Mouse (Mus musculus) MEL (cell line): ENCODE results near the gene Mtmr11. TPM values are rescaled to one million over a fixed set of nuclear protein-coding genes. Genes with fewer than 3 reads are reported as not detected.

Experiments used
- DNase-seq: peaks from one replicate; pipeline ENCODE4 v3.0.0; 2011; ENCODE audit warnings: low read depth, low spot score
- H3K27ac ChIP-seq: 2 replicates; pipeline ENCODE4 v1.5.1; 2012; ENCODE audit warnings: low read depth, mild to moderate bottlenecking, control low read depth, low read length, moderate library complexity; ENCODE audit not compliant: control insufficient read depth
- H3K27me3 ChIP-seq, 2 experiments: fragments of 150-350 bp in 1 of 2; sonication (generic) in 1 of 2; 2 replicates each; pipeline ENCODE4 v1.6.1; 2012; ENCODE audit warnings: low read length in 2 of 2, mild to moderate bottlenecking in 2 of 2, improper control_type of control experiment in 1 of 2, moderate library complexity in 1 of 2; ENCODE audit not compliant: insufficient read depth in 2 of 2, control insufficient read depth in 1 of 2
- H3K36me3 ChIP-seq, 2 experiments: 2 replicates each; pipeline ENCODE4 v1.6.1; 2012 to 2014; ENCODE audit warnings: low read length in 2 of 2, improper control_type of control experiment in 1 of 2, inconsistent platforms in 1 of 2, mild to moderate bottlenecking in 1 of 2; ENCODE audit not compliant: insufficient read depth in 2 of 2, control insufficient read depth in 1 of 2
- H3K4me1 ChIP-seq, 2 experiments: fragments of 150-350 bp in 1 of 2; sonication (generic) in 1 of 2; 2 replicates each; pipeline ENCODE4 v1.6.1; 2012; ENCODE audit warnings: low read length in 2 of 2, improper control_type of control experiment in 1 of 2, mild to moderate bottlenecking in 1 of 2; ENCODE audit not compliant: insufficient read depth in 2 of 2, control insufficient read depth in 1 of 2
- H3K4me3 ChIP-seq, 2 experiments: fragments of 150-350 bp in 1 of 2; sonication (generic) in 1 of 2; 2 replicates each; pipeline ENCODE4 v1.5.1; 2012; ENCODE audit warnings: low read depth in 2 of 2, low read length in 2 of 2, mild to moderate bottlenecking in 2 of 2, moderate library complexity in 2 of 2, control low read depth in 1 of 2, improper control_type of control experiment in 1 of 2; ENCODE audit not compliant: control insufficient read depth in 1 of 2, insufficient read depth in 1 of 2
- H3K79me2 ChIP-seq: 2 replicates; pipeline ENCODE4 v1.6.1; 2012; ENCODE audit warnings: mild to moderate bottlenecking, low read length, moderate library complexity; ENCODE audit not compliant: control insufficient read depth, poor library complexity, insufficient read depth
- H3K9ac ChIP-seq: 2 replicates; pipeline ENCODE4 v1.6.1; 2012; ENCODE audit warnings: low read depth, mild to moderate bottlenecking, control low read depth, low read length, moderate library complexity; ENCODE audit not compliant: control insufficient read depth, poor library complexity, severe bottlenecking
- H3K9me3 ChIP-seq: fragments of 150-350 bp; sonication (generic); replicated peaks from 2 replicates; pipeline ENCODE4 v1.6.1; 2012; ENCODE audit warnings: mild to moderate bottlenecking, low read length, improper control_type of control experiment, moderate library complexity; ENCODE audit not compliant: insufficient read depth
- BHLHE40 ChIP-seq: IDR thresholded peaks from 2 replicates; pipeline ENCODE4 v1.6.1; 2012; ENCODE audit warnings: low read depth, mild to moderate bottlenecking, inconsistent platforms, low read length, improper control_type of control experiment, borderline replicate concordance
- CTCF ChIP-seq, 3 experiments: IDR thresholded peaks in 2 of 3; conservative IDR thresholded peaks in 1 of 3; 2 replicates each; pipeline ENCODE4 v1.5.1; 2011 to 2012; ENCODE audit warnings: low read length in 3 of 3, low read depth in 2 of 3, mild to moderate bottlenecking in 2 of 3, improper control_type of control experiment in 1 of 3, inconsistent platforms in 1 of 3, mixed read lengths in 1 of 3, moderate library complexity in 1 of 3; ENCODE audit not compliant: control insufficient read depth in 1 of 3, insufficient read depth in 1 of 3, poor library complexity in 1 of 3, severe bottlenecking in 1 of 3
- E2F4 ChIP-seq: IDR thresholded peaks from 2 replicates; pipeline ENCODE4 v1.6.1; 2011; ENCODE audit warnings: low read depth, low read length, improper control_type of control experiment, borderline replicate concordance
- ELF1 ChIP-seq: IDR thresholded peaks from 2 replicates; pipeline ENCODE4 v1.6.1; 2014; ENCODE audit warnings: low read depth, mild to moderate bottlenecking, inconsistent platforms, low read length, improper control_type of control experiment, moderate library complexity
- EP300 ChIP-seq, 2 experiments: IDR thresholded peaks; 2 replicates each; pipeline ENCODE4 v1.6.1; 2011; ENCODE audit warnings: improper control_type of control experiment in 2 of 2, low read length in 2 of 2, low read depth in 1 of 2, mild to moderate bottlenecking in 1 of 2
- ETS1 ChIP-seq: IDR thresholded peaks from 2 replicates; pipeline ENCODE4 v1.6.1; 2012; ENCODE audit warnings: low read depth, mild to moderate bottlenecking, inconsistent platforms, low read length, improper control_type of control experiment, moderate library complexity
- GABPA ChIP-seq: IDR thresholded peaks from 2 replicates; pipeline ENCODE4 v1.6.1; 2012; ENCODE audit warnings: low read depth, mild to moderate bottlenecking, inconsistent platforms, low read length, improper control_type of control experiment, moderate library complexity
- GATA1 ChIP-seq: IDR thresholded peaks from 2 replicates; pipeline ENCODE4 v1.6.1; 2011; ENCODE audit warnings: low read depth, low read length, improper control_type of control experiment
- JUND ChIP-seq: IDR thresholded peaks from 2 replicates; pipeline ENCODE4 v1.6.1; 2011; ENCODE audit warnings: low read depth, mild to moderate bottlenecking, improper control_type of control experiment, low read length
- MAX ChIP-seq: IDR thresholded peaks from 2 replicates; pipeline ENCODE4 v1.6.1; 2011; ENCODE audit warnings: low read length, improper control_type of control experiment
- MAZ ChIP-seq: IDR thresholded peaks from 2 replicates; pipeline ENCODE4 v1.6.1; 2012; ENCODE audit warnings: low read depth, mild to moderate bottlenecking, inconsistent platforms, low read length, improper control_type of control experiment
- MEF2A ChIP-seq: IDR thresholded peaks from 2 replicates; pipeline ENCODE4 v1.6.1; 2014; ENCODE audit warnings: low read depth, mild to moderate bottlenecking, inconsistent platforms, low read length, improper control_type of control experiment; ENCODE audit not compliant: poor library complexity, insufficient replicate concordance, severe bottlenecking; ENCODE audit errors: extremely low read depth
- MYC ChIP-seq: IDR thresholded peaks from 2 replicates; pipeline ENCODE4 v1.6.1; 2011; ENCODE audit warnings: low read depth, mild to moderate bottlenecking, low read length, improper control_type of control experiment, moderate library complexity
- NELFE ChIP-seq: IDR thresholded peaks from 2 replicates; pipeline ENCODE4 v1.6.1; 2011; ENCODE audit warnings: low read depth, low read length, improper control_type of control experiment
- POLR2A ChIP-seq, 2 experiments: IDR thresholded peaks; 2 replicates each; pipeline ENCODE4 v1.6.1; 2011 to 2012; ENCODE audit warnings: low read length in 2 of 2, mild to moderate bottlenecking in 2 of 2, control low read depth in 1 of 2, improper control_type of control experiment in 1 of 2, low read depth in 1 of 2, moderate library complexity in 1 of 2; ENCODE audit not compliant: control insufficient read depth in 1 of 2, insufficient read depth in 1 of 2, poor library complexity in 1 of 2
- POLR2AphosphoS2 ChIP-seq: IDR thresholded peaks from 2 replicates; pipeline ENCODE4 v1.6.1; 2011; ENCODE audit warnings: low read length, improper control_type of control experiment
- RCOR1 ChIP-seq: IDR thresholded peaks from 2 replicates; pipeline ENCODE4 v1.6.1; 2012; ENCODE audit warnings: low read depth, mild to moderate bottlenecking, inconsistent platforms, low read length, improper control_type of control experiment
- SIN3A ChIP-seq: IDR thresholded peaks from 2 replicates; pipeline ENCODE4 v1.6.1; 2012; ENCODE audit warnings: low read length, improper control_type of control experiment, inconsistent platforms
- TAL1 ChIP-seq: IDR thresholded peaks from 2 replicates; pipeline ENCODE4 v1.6.1; 2012; ENCODE audit warnings: mild to moderate bottlenecking, inconsistent platforms, low read length, moderate library complexity, mixed read lengths
- UBTF ChIP-seq: IDR thresholded peaks from 2 replicates; pipeline ENCODE4 v1.6.1; 2012; ENCODE audit warnings: low read depth, mild to moderate bottlenecking, inconsistent platforms, low read length, improper control_type of control experiment, moderate library complexity, borderline replicate concordance; ENCODE audit not compliant: insufficient read depth
- ZKSCAN1 ChIP-seq: IDR thresholded peaks from 2 replicates; pipeline ENCODE4 v1.6.1; 2012; ENCODE audit warnings: low read depth, mild to moderate bottlenecking, inconsistent platforms, low read length, improper control_type of control experiment, moderate library complexity
- ZMIZ1 ChIP-seq: IDR thresholded peaks from 2 replicates; pipeline ENCODE4 v1.6.1; 2012; ENCODE audit warnings: low read depth, mild to moderate bottlenecking, inconsistent platforms, low read length, improper control_type of control experiment, moderate library complexity
- ZNF384 ChIP-seq: IDR thresholded peaks from 2 replicates; pipeline ENCODE4 v1.6.1; 2012; ENCODE audit warnings: low read depth, mild to moderate bottlenecking, inconsistent platforms, low read length, improper control_type of control experiment
- polyA plus RNA-seq, 2 experiments: library from polyadenylated mRNA; stranded (reverse) in 1 of 2; unstranded in 1 of 2; fragments of >175 nt in 1 of 2; fragments of >200 nt in 1 of 2; gene quantifications; 2 replicates each; pipeline versions ENCODE4 v1.2.1 to v1.2.4; 2012; ENCODE audit warnings: low replicate concordance in 2 of 2, low read depth in 1 of 2; ENCODE audit not compliant: insufficient read length in 2 of 2, insufficient read depth in 1 of 2, missing spikeins in 1 of 2
- total RNA-seq: library from RNA; depleted of rRNA; stranded (reverse); fragments of 300-350 nt; gene quantifications from 2 replicates; pipeline ENCODE4 v1.2.3, GENCODE M21; 2012; rRNA removed

Gene Mtmr11
- total RNA-seq: 0.62 and 0.77 TPM in 2 replicates
- polyA plus RNA-seq: 1 to 10 TPM in 1 of 2 experiments, not detected in 1; 1.4 TPM

- TF ChIP-seq ZNF384 (peak; percentile 61), MAZ (no peak)
- TF ChIP-seq, all 39 proteins: peak for 1
- H3K4me1 ChIP-seq: peaks cover 0 to 17% of the 10 kb centered on the region in 2 experiments; a peak in 2 of 4 replicates
- H3K27me3 ChIP-seq: no peaks in the 10 kb centered on the region
- no peak within 1 kb of the TSS for H3K27ac ChIP-seq
- H3K9ac ChIP-seq: 0 out of 2 replicates have a peak within 1 kb of the TSS, but pooled peaks have one; percentile 20
- H3K36me3 ChIP-seq: peaks cover 0 to 9% of the 10 kb centered on the region in 2 experiments; a peak in 2 of 4 replicates
- H3K4me3 ChIP-seq: peak within 1 kb of the TSS; percentile 28 to 30
- DNase-seq: no peak
- H3K9me3 ChIP-seq: no peaks in the 10 kb centered on the region
- H3K79me2 ChIP-seq: no peaks in the 10 kb centered on the region
Measured at GRCm38 (mm10) chr3:96161869-96162840, at the start of gene Mtmr11. TSS of gene Mtmr11 (plus strand) at chr3:96162004.

DNA sequence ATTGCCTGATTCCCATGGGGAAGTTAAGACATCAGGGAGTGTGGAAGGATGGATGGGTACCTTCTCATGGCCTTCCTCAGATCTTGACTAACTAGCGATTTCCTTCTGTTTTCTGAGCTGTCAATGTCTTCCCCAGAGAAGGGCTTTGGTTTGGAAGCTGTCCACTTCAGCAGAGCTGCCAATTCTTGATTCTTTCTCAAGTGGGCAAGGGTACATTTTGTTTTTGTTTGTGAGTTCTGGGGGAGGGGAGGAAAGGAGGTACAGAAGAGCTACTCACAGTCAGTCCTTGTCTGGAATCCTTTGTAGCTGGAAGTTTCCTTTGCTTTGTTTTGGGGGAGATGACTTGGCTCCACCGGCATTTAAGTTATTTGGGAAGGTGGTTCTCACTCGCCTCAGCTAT lies 48.6 kb upstream of the Mtmr11 start:
- no peak overlapping the region for H3K9ac ChIP-seq
- DNase-seq: no peak
- no peak overlapping the region for H3K27ac ChIP-seq
- H3K4me3 ChIP-seq: no peak overlapping the region
- H3K9me3 ChIP-seq: no peaks in the 10 kb centered on the region
- H3K79me2 ChIP-seq: peaks cover 2% of the 10 kb centered on the region
- H3K4me1 ChIP-seq: peaks cover 8 to 12% of the 10 kb centered on the region in 2 experiments
- peaks cover 3 to 20% of the 10 kb centered on the region in 2 experiments; a peak in 3 of 4 replicates for H3K36me3 ChIP-seq
- H3K27me3 ChIP-seq: no peaks in the 10 kb centered on the region
- TF ChIP-seq ZMIZ1: no peak
- TF ChIP-seq EP300 (IDR thresholded peaks at IDR 0.05; ENCODE audit: low read depth in 1 of 2, low read length in 2 of 2): no peak
- TF ChIP-seq MYC: no peak
- no peak for TF ChIP-seq POLR2A (IDR thresholded peaks at IDR 0.05; ENCODE audit: control insufficient read depth in 1 of 2, insufficient read depth in 1 of 2, low read depth in 1 of 2, low read length in 2 of 2, poor library complexity in 1 of 2)

DNA sequence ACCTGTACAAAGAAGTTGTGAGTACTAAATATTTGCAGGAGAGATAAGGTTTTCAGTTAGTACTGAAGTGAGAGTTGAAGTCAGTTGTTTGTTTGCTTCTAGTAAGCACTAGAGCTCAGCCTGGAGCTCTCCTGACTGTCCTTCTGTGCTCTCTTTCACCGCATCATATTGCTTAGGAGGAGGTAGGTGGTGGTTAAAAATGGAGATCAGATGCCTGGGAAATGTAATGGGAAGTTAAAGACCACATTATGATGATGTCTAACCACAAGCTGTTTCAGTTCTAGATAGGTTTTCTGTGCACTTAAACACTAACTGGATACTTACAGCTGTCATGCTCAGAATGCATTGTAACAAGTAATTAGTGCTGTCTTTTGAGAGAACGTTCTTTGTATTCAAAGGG lies 43.7 kb upstream of the Mtmr11 start:
- H3K4me3 ChIP-seq: no peak overlapping the region
- DNase-seq: peak; percentile 63
- no peak overlapping the region for H3K9ac ChIP-seq
- no peak overlapping the region for H3K27ac ChIP-seq
- H3K79me2 ChIP-seq: peaks cover 3% of the 10 kb centered on the region
- peaks cover 3 to 10% of the 10 kb centered on the region in 2 experiments for H3K4me1 ChIP-seq
- no peaks in the 10 kb centered on the region for H3K27me3 ChIP-seq
- peaks cover 3 to 14% of the 10 kb centered on the region in 2 experiments; a peak in 3 of 4 replicates for H3K36me3 ChIP-seq
- no peaks in the 10 kb centered on the region for H3K9me3 ChIP-seq
- no peak for TF ChIP-seq GABPA
- no peak for TF ChIP-seq BHLHE40
- TF ChIP-seq ETS1: peak; percentile 24; the same call in 1 of the 2 replicates
- TF ChIP-seq UBTF: no peak
- TF ChIP-seq CTCF (IDR thresholded peaks at IDR 0.05 in 2 of 3, conservative IDR thresholded peaks at IDR 0.05 in 1 of 3; ENCODE audit: control insufficient read depth in 1 of 3, insufficient read depth in 1 of 3, low read depth in 2 of 3, low read length in 3 of 3, poor library complexity in 1 of 3, severe bottlenecking in 1 of 3): no peak
- TF ChIP-seq NELFE: no peak
- no peak for TF ChIP-seq SIN3A
- no peak for TF ChIP-seq MEF2A
- TF ChIP-seq E2F4: no peak
- TF ChIP-seq POLR2AphosphoS2: no peak
- no peak for TF ChIP-seq MAZ
- TF ChIP-seq RCOR1: 0 out of 2 replicates have a peak, but pooled peaks have one; percentile 29
- no peak for TF ChIP-seq JUND
- no peak for TF ChIP-seq MAX
- TF ChIP-seq ZKSCAN1: no peak
- TF ChIP-seq TAL1: no peak
- 0 out of 2 replicates have a peak, but pooled peaks have one; percentile 22 for TF ChIP-seq GATA1
- TF ChIP-seq ELF1: no peak
